Mouse (Mus musculus) thymus, adult 2 months (tissue): ENCODE measurements around the gene Arhgap10.

ENCODE experiments used
- CTCF ChIP-seq: fragments of 200-500 bp; IDR thresholded peaks from 2 replicates; pipeline ENCODE4 v1.5.1; 2012; ENCODE audit warnings: mild to moderate bottlenecking, control low read depth, low read length, moderate library complexity, borderline replicate concordance; ENCODE audit not compliant: control insufficient read depth, poor library complexity, insufficient read depth; ENCODE audit errors: extremely low read depth
- POLR2A ChIP-seq: fragments of 200-500 bp; IDR thresholded peaks from 2 replicates; pipeline ENCODE4 v1.6.1; 2012; ENCODE audit warnings: mild to moderate bottlenecking, low read length, control low read depth, moderate library complexity; ENCODE audit not compliant: control insufficient read depth, poor library complexity, insufficient read depth; ENCODE audit errors: extremely low read depth

DNA sequence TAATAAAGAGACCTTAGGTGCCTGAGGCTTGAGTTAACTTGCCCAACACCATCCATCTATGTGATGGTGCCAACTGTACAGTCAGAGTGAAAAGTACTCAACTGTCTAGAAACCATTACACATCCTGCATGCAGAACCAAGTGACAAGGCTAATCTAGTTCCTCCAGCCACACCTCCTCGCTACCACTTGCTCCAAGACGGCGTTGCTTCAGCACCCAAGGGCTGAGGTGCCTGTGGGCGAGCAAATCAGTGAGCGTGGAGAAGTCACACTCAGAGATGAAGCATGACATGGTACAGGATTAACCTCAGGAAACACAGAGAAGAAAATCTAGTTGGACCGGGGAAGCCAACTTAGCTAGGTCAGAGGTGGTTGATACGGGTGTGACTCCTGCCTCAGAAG lies 8.7 kb downstream of the Arhgap10 start:
- TF ChIP-seq POLR2A (no peak), CTCF (no peak)
